Mouse (Mus musculus) CH12.LX (cell line): ENCODE measurements around the gene Ddah2.

ENCODE experiments used
- CTCF ChIP-seq, 2 experiments: IDR thresholded peaks in 1 of 2; conservative IDR thresholded peaks in 1 of 2; 2 replicates each; pipeline ENCODE4 v1.5.1; 2011 to 2012; ENCODE audit warnings: low read depth in 2 of 2, low read length in 2 of 2, improper control_type of control experiment in 1 of 2, inconsistent platforms in 1 of 2, mild to moderate bottlenecking in 1 of 2, moderate library complexity in 1 of 2
- EP300 ChIP-seq: IDR thresholded peaks from 2 replicates; pipeline ENCODE4 v1.6.1; 2011; ENCODE audit warnings: low read length, improper control_type of control experiment
- HCFC1 ChIP-seq: IDR thresholded peaks from 2 replicates; pipeline ENCODE4 v1.6.1; 2012; ENCODE audit warnings: low read depth, mild to moderate bottlenecking, inconsistent platforms, low read length, improper control_type of control experiment
- JUND ChIP-seq: conservative IDR thresholded peaks from 2 replicates; pipeline ENCODE4 v1.6.1; 2011; ENCODE audit warnings: low read depth, low read length, improper control_type of control experiment
- MAFK ChIP-seq: IDR thresholded peaks from 2 replicates; pipeline ENCODE4 v1.6.1; 2011; ENCODE audit warnings: low read length, improper control_type of control experiment; ENCODE audit not compliant: insufficient replicate concordance
- MXI1 ChIP-seq: IDR thresholded peaks from 2 replicates; pipeline ENCODE4 v1.6.1; 2011; ENCODE audit warnings: mild to moderate bottlenecking, low read depth, low read length, improper control_type of control experiment
- NELFE ChIP-seq: IDR thresholded peaks from 2 replicates; pipeline ENCODE4 v1.6.1; 2011; ENCODE audit warnings: low read depth, low read length, improper control_type of control experiment
- POLR2A ChIP-seq: IDR thresholded peaks from 2 replicates; pipeline ENCODE4 v1.6.1; 2011; ENCODE audit warnings: low read depth, mild to moderate bottlenecking, improper control_type of control experiment, low read length
- POLR2AphosphoS2 ChIP-seq: IDR thresholded peaks from 2 replicates; pipeline ENCODE4 v1.6.1; 2011; ENCODE audit warnings: low read depth, low read length, improper control_type of control experiment
- TBP ChIP-seq: conservative IDR thresholded peaks from 2 replicates; pipeline ENCODE4 v1.6.1; 2011; ENCODE audit warnings: low read depth, low read length, improper control_type of control experiment
- USF1 ChIP-seq: IDR thresholded peaks from 2 replicates; pipeline ENCODE4 v1.6.1; 2014; ENCODE audit warnings: low read depth, mild to moderate bottlenecking, inconsistent platforms, low read length, improper control_type of control experiment
- USF2 ChIP-seq: conservative IDR thresholded peaks from 2 replicates; pipeline ENCODE4 v1.6.1; 2011; ENCODE audit warnings: low read depth, low read length, improper control_type of control experiment
- ZC3H11A ChIP-seq: IDR thresholded peaks from 2 replicates; pipeline ENCODE4 v1.6.1; 2012; ENCODE audit warnings: low read depth, mild to moderate bottlenecking, inconsistent platforms, low read length, improper control_type of control experiment
- ZNF384 ChIP-seq: IDR thresholded peaks from 2 replicates; pipeline ENCODE4 v1.6.1; 2012; ENCODE audit warnings: low read depth, low read length, improper control_type of control experiment, inconsistent platforms

DNA sequence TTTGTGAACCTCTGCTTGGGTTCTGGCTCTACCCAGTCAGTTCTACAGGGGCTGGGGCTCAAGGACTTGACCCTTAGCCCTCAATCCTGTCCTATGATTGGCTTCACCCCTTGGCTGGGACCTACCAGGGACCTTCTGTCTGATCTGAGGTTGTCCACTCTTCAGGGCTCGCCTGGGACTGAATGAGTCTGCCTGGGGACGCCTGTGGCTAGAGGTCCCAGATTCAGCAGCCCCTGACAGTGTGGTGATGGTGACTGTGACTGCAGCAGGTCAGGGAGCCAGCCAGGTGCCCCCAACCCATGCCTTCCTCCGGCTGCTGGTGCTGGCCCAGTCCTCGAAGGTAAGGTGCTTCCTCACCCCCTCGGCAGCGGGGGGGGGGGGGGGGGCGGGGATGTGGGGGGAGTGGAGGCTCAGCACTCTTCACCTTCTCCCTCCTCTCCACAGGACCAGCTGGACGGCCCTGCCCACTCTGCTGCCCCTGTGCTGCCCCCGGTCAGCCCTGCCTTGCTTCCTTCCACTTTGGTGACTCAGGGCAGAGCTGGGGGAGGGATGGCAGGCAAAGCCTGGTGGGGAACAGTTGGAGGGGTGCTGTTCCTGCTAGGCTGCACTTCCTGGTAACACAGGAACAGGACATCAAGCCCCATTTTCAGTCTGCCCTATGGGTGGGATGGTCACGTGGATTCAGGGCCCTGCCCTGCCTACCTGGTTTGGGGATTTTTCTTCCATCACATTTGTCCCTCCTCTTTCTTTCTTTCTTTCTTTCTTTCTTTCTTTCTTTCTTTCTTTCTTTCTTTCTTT lies 33.9 kb upstream of the Ddah2 start:
- TF ChIP-seq ZNF384: no peak
- peak; percentile 12; the same call in 1 of the 2 replicates for TF ChIP-seq POLR2A
- TF ChIP-seq ZC3H11A: no peak
- no peak for TF ChIP-seq USF1
- no peak for TF ChIP-seq NELFE
- no peak for TF ChIP-seq HCFC1
- TF ChIP-seq JUND: no peak
- TF ChIP-seq POLR2AphosphoS2: no peak
- no peak for TF ChIP-seq MAFK
- TF ChIP-seq EP300: no peak
- no peak for TF ChIP-seq USF2
- no peak for TF ChIP-seq CTCF (conservative IDR thresholded peaks at IDR 0.05 in 1 of 2, IDR thresholded peaks at IDR 0.05 in 1 of 2; ENCODE audit: low read depth in 2 of 2, low read length in 2 of 2)
- TF ChIP-seq TBP: no peak
- no peak for TF ChIP-seq MXI1
